Mouse (Mus musculus): ENCODE data around the gene Kcnma1.
A peak's percentile ranks its signal among the peaks of the same experiment; 100 is the strongest.

The Kcnma1 gene

GRCm38 (mm10) chr14:23589744-23590481, 424.4 kb downstream of the Kcnma1 start:
- no peak for DNase-seq

GRCm38 (mm10) chr14:23587451-23587850, 426.8 kb downstream of the Kcnma1 start:
- no peak for DNase-seq

- DNase-seq = peak; percentile 84 to 86
Measured at GRCm38 (mm10) chr14:23583235-23583634, 431.1 kb downstream of the Kcnma1 start.

GRCm38 (mm10) chr14:23581282-23581681, 433.0 kb downstream of the Kcnma1 start:
- DNase-seq = no peak

GRCm38 (mm10) chr14:23575951-23576350, 438.3 kb downstream of the Kcnma1 start:
- DNase-seq = peak; percentile 52 to 58

GRCm38 (mm10) chr14:23574136-23574535, 440.2 kb downstream of the Kcnma1 start:
- DNase-seq = no peak

GRCm38 (mm10) chr14:23573385-23573784, 440.9 kb downstream of the Kcnma1 start:
- DNase-seq = no peak

- no peak for DNase-seq
Measured at GRCm38 (mm10) chr14:23572778-23573177, 441.5 kb downstream of the Kcnma1 start.

GRCm38 (mm10) chr14:23570251-23570650, 444.0 kb downstream of the Kcnma1 start:
- peak; percentile 63 to 71 for DNase-seq

GRCm38 (mm10) chr14:23565931-23566330, 448.4 kb downstream of the Kcnma1 start:
- no peak for DNase-seq

- no peak for DNase-seq
Measured at GRCm38 (mm10) chr14:23564474-23564873, 449.8 kb downstream of the Kcnma1 start.

GRCm38 (mm10) chr14:23563180-23563579, 451.1 kb downstream of the Kcnma1 start:
- no peak for DNase-seq

GRCm38 (mm10) chr14:23555647-23556046, 458.6 kb downstream of the Kcnma1 start:
- DNase-seq = no peak

- no peak for DNase-seq
Measured at GRCm38 (mm10) chr14:23552252-23552974, 461.9 kb downstream of the Kcnma1 start.

GRCm38 (mm10) chr14:23550467-23550866, 463.8 kb downstream of the Kcnma1 start:
- DNase-seq = no peak

GRCm38 (mm10) chr14:23542131-23542530, 472.2 kb downstream of the Kcnma1 start:
- DNase-seq = no peak

GRCm38 (mm10) chr14:23539621-23540020, 474.7 kb downstream of the Kcnma1 start:
- no peak for DNase-seq

- DNase-seq = no peak
Measured at GRCm38 (mm10) chr14:23533346-23533745, 480.9 kb downstream of the Kcnma1 start.

- no peak for DNase-seq
Measured at GRCm38 (mm10) chr14:23531735-23532525, 482.4 kb downstream of the Kcnma1 start.

- peak; percentile 67 to 81 for DNase-seq
Measured at GRCm38 (mm10) chr14:23529720-23530119, 484.6 kb downstream of the Kcnma1 start.

- DNase-seq = no peak
Measured at GRCm38 (mm10) chr14:23529229-23529628, 485.1 kb downstream of the Kcnma1 start.

- no peak for DNase-seq
Measured at GRCm38 (mm10) chr14:23525910-23526309, 488.4 kb downstream of the Kcnma1 start.

GRCm38 (mm10) chr14:23523825-23524491, 490.3 kb downstream of the Kcnma1 start:
- no peak for DNase-seq

All from cerebellum, postnatal 14 days (tissue).